Mouse (Mus musculus) adrenal gland (tissue): ENCODE results near the gene Aspscr1.
"Not testable (repeated sequence)": the region's sequence is repeated elsewhere in the genome, so short reads cannot be mapped to it uniquely, and the experiment has no call there.

Experiments
- intact Hi-C: fragments of 180-260 bp; cut with DNase I; formaldehyde crosslinking; loops from one replicate; pipeline ENCODE4 v1.15.1; 2025

The Aspscr1 gene

GRCm38 (mm10) chr11:120712771-120713568, 40.2 kb downstream of the Aspscr1 start:
- intact Hi-C loops, result loop anchor here (2.0 to 10.0 kb wide), 3 partner anchors 54 to 192 kb away; partner anchors contain the start of gene Sirt7

GRCm38 (mm10) chr11:120713580-120714518, 41.1 kb downstream of the Aspscr1 start, which contains the start of the genes Cenpx and Lrrc45:
Gene Cenpx, minus strand, starts transcription at chr11:120713738.
Gene Lrrc45, plus strand, starts transcription at chr11:120713925.
- intact Hi-C loops, result loop anchor here (2.0 to 10.0 kb wide), 3 partner anchors 55 to 191 kb away; partner anchors contain the start of gene Sirt7

- intact Hi-C loops, result loop anchor here (10.0 kb wide), 1 partner anchor 190 kb away; no protein-coding TSS in a partner anchor
Measured at GRCm38 (mm10) chr11:120714546-120714945, 41.8 kb downstream of the Aspscr1 start.

- intact Hi-C loops, result loop anchor here (10.0 kb wide), 1 partner anchor 190 kb away; no protein-coding TSS in a partner anchor
Measured at GRCm38 (mm10) chr11:120715131-120715530, 42.4 kb downstream of the Aspscr1 start.

- intact Hi-C loops, result loop anchor here (10.0 kb wide), 1 partner anchor 186 kb away; no protein-coding TSS in a partner anchor
Measured at GRCm38 (mm10) chr11:120719242-120719641, 46.5 kb downstream of the Aspscr1 start.

GRCm38 (mm10) chr11:120719841-120720376, 47.1 kb downstream of the Aspscr1 start:
- intact Hi-C loops, result loop anchor here (10.0 kb wide), 1 partner anchor 185 kb away; no protein-coding TSS in a partner anchor

- intact Hi-C loops, result no loop called here
Measured at GRCm38 (mm10) chr11:120720450-120720849, 47.7 kb downstream of the Aspscr1 start.

- intact Hi-C loops, result loop anchor here (1.0 kb wide), 1 partner anchor 55 kb away; no protein-coding TSS in a partner anchor
Measured at GRCm38 (mm10) chr11:120721124-120722066, 48.6 kb downstream of the Aspscr1 start, which contains the start of gene Rac3. Gene Rac3, plus strand, starts transcription at chr11:120721470.

GRCm38 (mm10) chr11:120722067-120722630, 49.4 kb downstream of the Aspscr1 start:
- intact Hi-C loops, result no loop called here

- intact Hi-C loops, result no loop called here
Measured at GRCm38 (mm10) chr11:120722761-120723382, 50.1 kb downstream of the Aspscr1 start.

- intact Hi-C loops, result no loop called here
Measured at GRCm38 (mm10) chr11:120723509-120723908, 50.7 kb downstream of the Aspscr1 start.

- intact Hi-C loops, result no loop called here
Measured at GRCm38 (mm10) chr11:120726243-120727168, 53.7 kb downstream of the Aspscr1 start.

GRCm38 (mm10) chr11:120727169-120727527, 54.4 kb downstream of the Aspscr1 start, which contains the start of gene Dcxr:
Gene Dcxr, minus strand, starts transcription at chr11:120727281.
- intact Hi-C loops, result no loop called here

- intact Hi-C loops, result no loop called here
Measured at GRCm38 (mm10) chr11:120727564-120727963, 54.8 kb downstream of the Aspscr1 start.

- intact Hi-C loops, result no loop called here
Measured at GRCm38 (mm10) chr11:120728530-120729240, 55.9 kb downstream of the Aspscr1 start.

- intact Hi-C loops, result not testable (repeated sequence)
Measured at GRCm38 (mm10) chr11:120729432-120730050, 56.8 kb downstream of the Aspscr1 start.
